Mouse (Mus musculus) limb, embryonic 11.5 days (tissue): ENCODE data around the gene Prkn. TPM values are rescaled to one million over a fixed set of nuclear protein-coding genes. Genes with fewer than 3 reads are reported as not detected.

Source experiments
- ATAC-seq: fragments of 200-750 bp; cut with Nextera tagmentation; 2 replicates; pipeline ENCODE4 v1.8.0; 2017; ENCODE audit warnings: low read depth; ENCODE audit not compliant: insufficient number of reproducible peaks, low FRiP score, low TSS enrichment
- DNase-seq: peaks from one replicate; pipeline ENCODE4 v3.0.0-alpha.2; 2015; ENCODE audit warnings: low spot score
- H3K27ac ChIP-seq: fragments of 300-500 bp; sonication (generic); replicated peaks from 2 replicates; pipeline ENCODE4 v1.5.1; 2014; ENCODE audit warnings: low read depth, mild to moderate bottlenecking, low read length
- H3K27me3 ChIP-seq: fragments of 300-500 bp; sonication (generic); 2 replicates; pipeline ENCODE4 v1.6.1; 2014; ENCODE audit warnings: mild to moderate bottlenecking, low read length, mixed read lengths; ENCODE audit not compliant: control insufficient read depth, insufficient read depth
- H3K36me3 ChIP-seq: fragments of 300-500 bp; sonication (generic); 2 replicates; pipeline ENCODE4 v1.6.1; 2014; ENCODE audit warnings: mild to moderate bottlenecking, low read length, moderate library complexity, mixed read lengths; ENCODE audit not compliant: control insufficient read depth, insufficient read depth
- H3K4me1 ChIP-seq: fragments of 300-500 bp; sonication (generic); 2 replicates; pipeline ENCODE4 v1.6.1; 2014; ENCODE audit warnings: low read length, mixed read lengths; ENCODE audit not compliant: control insufficient read depth, insufficient read depth
- H3K4me2 ChIP-seq: fragments of 300-500 bp; sonication (generic); 2 replicates; pipeline ENCODE4 v1.6.1; 2014; ENCODE audit warnings: low read depth, mild to moderate bottlenecking, moderate library complexity; ENCODE audit not compliant: severe bottlenecking
- H3K4me3 ChIP-seq: fragments of 300-500 bp; sonication (generic); 2 replicates; pipeline ENCODE4 v1.5.1; 2014; ENCODE audit warnings: low read depth, low read length
- H3K9ac ChIP-seq: fragments of 300-500 bp; sonication (generic); 2 replicates; pipeline ENCODE4 v1.6.1; 2014; ENCODE audit warnings: mild to moderate bottlenecking, low read length
- H3K9me3 ChIP-seq: fragments of 300-500 bp; sonication (generic); 2 replicates; pipeline ENCODE4 v1.6.1; 2016; ENCODE audit warnings: low read length; ENCODE audit not compliant: control insufficient read depth
- WGBS: fragments of 180-500 bp; shearing (Covaris S2); extraction: QIAGEN DNeasy Blood & Tissue Kit; methylation state at CpG from one replicate; pipeline ENCODE4 v1.1.7; 2014; 5-methylcytosine and 5-hydroxymethylcytosine counted together
- polyA plus RNA-seq: library from polyadenylated mRNA; unstranded; fragments of >200 nt; fragmentation: Nextera tagmentation; extraction: Ambion mirVana; gene quantifications from 2 replicates; pipeline ENCODE4 v1.2.1, GENCODE M21; 2014

Gene Prkn
- polyA plus RNA-seq, 1 experiment from 2014 or later, result 1.2 TPM

- DNase-seq (no peak), ATAC-seq (no peak)
- Histone ChIP-seq H3K36me3 (no peaks in the 10 kb centered on the region), H3K9ac (no peak overlapping the region), H3K27me3 (no peaks in the 10 kb centered on the region), H3K27ac (no peak overlapping the region), H3K4me2 (no peak overlapping the region), H3K4me3 (no peak overlapping the region), H3K9me3 (no peaks in the 10 kb centered on the region), H3K4me1 (no peaks in the 10 kb centered on the region)
- 74% methylated on average over 9 of the region's 9 CpGs for WGBS
Observed at GRCm38 (mm10) chr17:12048695-12049490, 1208.7 kb downstream of the Prkn start.

DNA sequence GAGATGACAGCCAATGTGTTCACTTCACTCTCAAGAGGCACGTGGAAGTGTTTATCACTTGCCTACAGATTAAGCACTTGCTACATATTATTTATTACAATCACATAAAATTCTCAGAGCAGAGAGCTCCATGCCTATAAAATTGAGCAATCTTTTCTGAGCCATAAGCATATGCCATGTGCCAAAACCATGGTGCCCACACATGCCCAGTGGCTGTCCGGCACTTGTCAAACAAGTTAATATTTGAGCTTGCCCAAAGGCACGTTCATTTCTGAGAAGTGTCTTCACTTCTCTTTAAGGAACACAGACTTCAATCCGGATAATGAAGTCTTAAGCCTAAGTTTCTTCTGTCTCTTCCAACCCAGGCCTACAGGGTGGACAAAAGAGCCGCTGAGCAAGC is 1210.1 kb downstream of the Prkn start:
- WGBS, result 82% methylated on average over 5 of the region's 5 CpGs
- Histone ChIP-seq H3K4me3 (no peak overlapping the region), H3K36me3 (no peaks in the 10 kb centered on the region), H3K27ac (no peak overlapping the region), H3K4me1 (no peaks in the 10 kb centered on the region), H3K9ac (no peak overlapping the region), H3K27me3 (no peaks in the 10 kb centered on the region), H3K4me2 (no peak overlapping the region), H3K9me3 (no peaks in the 10 kb centered on the region)
- DNase-seq (no peak), ATAC-seq (no peak)

- Histone ChIP-seq H3K4me1 (no peaks in the 10 kb centered on the region), H3K4me2 (no peak overlapping the region), H3K27ac (no peak overlapping the region), H3K27me3 (no peaks in the 10 kb centered on the region), H3K9me3 (no peaks in the 10 kb centered on the region), H3K36me3 (no peaks in the 10 kb centered on the region), H3K9ac (no peak overlapping the region), H3K4me3 (no peak overlapping the region)
- ATAC-seq, result no peak
- DNase-seq, result no peak
- WGBS, result 87% methylated on average over 3 of the region's 3 CpGs
Observed at GRCm38 (mm10) chr17:12051031-12051430, 1210.8 kb downstream of the Prkn start.

DNA sequence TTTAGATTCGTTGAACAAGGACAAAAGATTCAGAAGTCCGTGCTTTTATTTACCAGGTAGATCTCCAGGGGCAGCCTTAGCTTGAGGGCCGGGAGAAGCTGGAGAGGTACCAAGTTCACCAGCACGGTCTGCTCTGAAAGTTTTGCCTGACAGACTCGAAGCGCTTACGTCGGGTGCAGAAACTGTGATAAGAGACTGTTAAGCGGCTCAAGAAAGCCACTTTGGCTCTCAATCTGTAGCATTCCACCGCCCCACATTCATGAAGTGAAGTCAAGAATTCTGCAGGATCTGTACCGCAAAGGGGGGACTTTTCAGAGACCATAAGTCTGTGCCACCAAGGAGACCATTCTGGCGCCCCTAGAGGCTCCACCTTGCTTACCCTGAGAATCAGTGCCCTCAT is 1212.5 kb downstream of the Prkn start:
- Histone ChIP-seq H3K9ac (no peak overlapping the region), H3K27me3 (no peaks in the 10 kb centered on the region), H3K9me3 (no peaks in the 10 kb centered on the region), H3K27ac (no peak overlapping the region), H3K4me1 (no peaks in the 10 kb centered on the region), H3K36me3 (no peaks in the 10 kb centered on the region), H3K4me3 (no peak overlapping the region), H3K4me2 (no peak overlapping the region)
- no peak for DNase-seq
- ATAC-seq, result no peak
- WGBS, result 87% methylated on average over 12 of the region's 12 CpGs

DNA sequence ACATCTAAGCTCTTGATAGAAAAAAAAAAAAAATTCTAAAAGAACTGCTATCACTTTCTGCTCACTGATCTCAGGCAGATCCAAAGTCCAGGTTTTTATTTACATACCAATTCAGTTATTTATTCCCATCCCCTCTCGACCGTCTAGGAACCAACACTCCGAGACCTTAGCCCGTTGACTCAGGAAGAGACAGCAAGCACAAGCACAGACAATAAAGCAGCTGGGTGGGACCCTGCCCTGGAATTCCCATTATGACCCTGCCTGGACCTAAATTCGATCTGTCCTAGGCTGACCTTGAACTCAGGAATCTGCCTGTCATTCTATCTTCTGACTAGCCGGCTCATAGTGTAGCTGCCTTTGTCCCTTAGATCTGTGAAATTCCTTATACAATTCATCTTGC is 1218.9 kb downstream of the Prkn start:
- DNase-seq, result no peak
- H3K27ac ChIP-seq, result no peak overlapping the region
- no peaks in the 10 kb centered on the region for H3K27me3 ChIP-seq
- no peaks in the 10 kb centered on the region for H3K4me1 ChIP-seq
- H3K9ac ChIP-seq, result no peak overlapping the region
- no peak overlapping the region for H3K4me3 ChIP-seq
- ATAC-seq, result no peak
- no peak overlapping the region for H3K4me2 ChIP-seq
- WGBS, result 88% methylated on average over 6 of the region's 6 CpGs
- H3K36me3 ChIP-seq, result no peaks in the 10 kb centered on the region
- no peaks in the 10 kb centered on the region for H3K9me3 ChIP-seq

- no peak overlapping the region for H3K4me3 ChIP-seq
- no peak overlapping the region for H3K27ac ChIP-seq
- H3K36me3 ChIP-seq, result no peaks in the 10 kb centered on the region
- no peak overlapping the region for H3K9ac ChIP-seq
- WGBS, result 92% methylated on average over 10 of the region's 10 CpGs
- no peak for ATAC-seq
- no peak overlapping the region for H3K4me2 ChIP-seq
- H3K9me3 ChIP-seq, result no peaks in the 10 kb centered on the region; the same call in 1 of the 2 replicates
- H3K4me1 ChIP-seq, result no peaks in the 10 kb centered on the region
- no peaks in the 10 kb centered on the region for H3K27me3 ChIP-seq
- DNase-seq, result no peak
Observed at GRCm38 (mm10) chr17:12061381-12061780, 1221.2 kb downstream of the Prkn start.

- 94% methylated on average over 3 of the region's 3 CpGs for WGBS
Observed at GRCm38 (mm10) chr17:12062861-12063260, 1222.7 kb downstream of the Prkn start.

DNA sequence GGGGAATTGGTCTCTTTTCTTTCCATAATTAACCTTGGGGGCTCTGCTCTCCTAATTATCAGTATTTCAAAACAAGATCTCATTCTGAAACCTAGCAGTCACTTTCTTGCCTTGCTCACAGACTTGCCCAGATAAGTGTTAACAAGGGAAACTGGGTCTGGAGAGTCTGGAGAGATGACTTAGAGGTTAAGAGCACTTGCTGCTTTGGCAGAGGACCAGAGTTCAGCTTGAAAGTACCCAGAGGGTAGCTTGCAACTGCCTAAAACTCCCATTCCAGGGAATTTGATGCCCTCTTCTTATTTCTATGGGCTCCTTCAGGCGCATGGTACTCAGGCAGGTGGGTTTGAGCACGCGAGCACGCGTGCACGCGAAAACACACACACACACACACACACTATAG is 1223.3 kb downstream of the Prkn start:
- H3K4me1 ChIP-seq, result no peaks in the 10 kb centered on the region
- H3K27me3 ChIP-seq, result no peaks in the 10 kb centered on the region
- ATAC-seq (no peak), DNase-seq (no peak)
- no peaks in the 10 kb centered on the region for H3K36me3 ChIP-seq
- H3K4me3 ChIP-seq, result no peak overlapping the region
- no peak overlapping the region for H3K9ac ChIP-seq
- H3K4me2 ChIP-seq, result no peak overlapping the region
- no peaks in the 10 kb centered on the region; the same call in 1 of the 2 replicates for H3K9me3 ChIP-seq
- 97% methylated on average over 7 of the region's 7 CpGs for WGBS
- H3K27ac ChIP-seq, result no peak overlapping the region

More at GRCm38 (mm10) chr17:12062861-12063260, 1222.7 kb downstream of the Prkn start:
- DNase-seq (no peak), ATAC-seq (no peak)
- no peak overlapping the region for H3K9ac ChIP-seq
- H3K36me3 ChIP-seq, result no peaks in the 10 kb centered on the region
- H3K27ac ChIP-seq, result no peak overlapping the region
- H3K9me3 ChIP-seq, result no peaks in the 10 kb centered on the region; the same call in 1 of the 2 replicates
- no peak overlapping the region for H3K4me3 ChIP-seq
- H3K27me3 ChIP-seq, result no peaks in the 10 kb centered on the region
- no peak overlapping the region for H3K4me2 ChIP-seq
- no peaks in the 10 kb centered on the region for H3K4me1 ChIP-seq

DNA sequence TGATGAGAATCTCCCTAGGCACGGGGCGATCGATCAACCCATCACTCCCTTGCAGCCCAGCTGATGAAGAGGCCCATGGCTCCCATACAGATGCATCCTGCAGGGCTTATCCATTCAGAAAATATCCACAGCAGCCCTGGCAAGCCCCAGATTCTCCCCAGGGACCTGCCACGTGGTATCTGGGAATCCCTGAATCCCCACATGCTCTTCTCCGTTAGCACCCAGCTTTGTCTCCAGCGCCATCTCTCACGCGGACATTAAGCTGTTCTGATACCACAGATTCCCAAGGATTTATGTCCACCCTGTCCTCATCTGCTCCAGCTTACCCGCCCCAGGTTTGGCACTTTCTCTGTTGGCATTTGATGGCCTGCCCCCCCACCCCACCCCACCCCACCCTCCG is 1225.9 kb downstream of the Prkn start:
- 80% methylated on average over 10 of the region's 10 CpGs for WGBS
- Histone ChIP-seq H3K4me3 (no peak overlapping the region), H3K4me2 (no peak overlapping the region), H3K9ac (no peak overlapping the region), H3K27me3 (no peaks in the 10 kb centered on the region), H3K9me3 (no peaks in the 10 kb centered on the region; the same call in 1 of the 2 replicates), H3K36me3 (no peaks in the 10 kb centered on the region), H3K4me1 (no peaks in the 10 kb centered on the region), H3K27ac (no peak overlapping the region)
- no peak for ATAC-seq
- no peak for DNase-seq
